Mouse (Mus musculus) heart, adult 2 months (tissue): ENCODE results near the gene Sh3gl2. TPM values are rescaled to one million over a fixed set of nuclear protein-coding genes. Genes with fewer than 3 reads are reported as not detected.

Experiments used
- DNase-seq, 2 experiments: peaks; one replicate each; pipeline ENCODE4 v3.0.0; 2021
- H3K27ac ChIP-seq: fragments of 200-600 bp; 2 replicates; pipeline ENCODE4 v1.8.1; 2022
- H3K27me3 ChIP-seq: fragments of 200-500 bp; 2 replicates; pipeline ENCODE4 v1.6.1; 2012; ENCODE audit warnings: mild to moderate bottlenecking, low read length, inconsistent platforms, mixed read lengths; ENCODE audit not compliant: control insufficient read depth, insufficient read depth
- H3K36me3 ChIP-seq: fragments of 200-500 bp; 2 replicates; pipeline ENCODE4 v1.6.1; 2012; ENCODE audit warnings: low read length, inconsistent platforms; ENCODE audit not compliant: control insufficient read depth, insufficient read depth
- H3K4me1 ChIP-seq: fragments of 200-500 bp; 2 replicates; pipeline ENCODE4 v1.6.1; 2011; ENCODE audit warnings: low read length; ENCODE audit not compliant: control insufficient read depth, insufficient read depth
- H3K4me3 ChIP-seq: fragments of 200-600 bp; 2 replicates; pipeline ENCODE4 v1.8.1; 2022
- H3K79me2 ChIP-seq: fragments of 200-500 bp; replicated peaks from 2 replicates; pipeline ENCODE4 v1.6.1; 2012; ENCODE audit warnings: mild to moderate bottlenecking, inconsistent platforms, low read length, moderate library complexity, mixed read lengths; ENCODE audit not compliant: control insufficient read depth, insufficient read depth
- H3K9ac ChIP-seq: fragments of 200-500 bp; 2 replicates; pipeline ENCODE4 v1.6.1; 2012; ENCODE audit warnings: low read depth, mild to moderate bottlenecking, control low read depth, inconsistent platforms, low read length, mixed read lengths
- CTCF ChIP-seq: fragments of 200-600 bp; IDR thresholded peaks from 2 replicates; pipeline ENCODE4 v1.8.1; 2022; ENCODE audit warnings: antibody characterized with exemption, mild to moderate bottlenecking, moderate library complexity
- EP300 ChIP-seq: fragments of 200-500 bp; IDR thresholded peaks from 2 replicates; pipeline ENCODE4 v1.6.1; 2011; ENCODE audit warnings: low read depth, low read length, control low read depth; ENCODE audit not compliant: insufficient read depth
- POLR2A ChIP-seq: fragments of 200-500 bp; IDR thresholded peaks from 2 replicates; pipeline ENCODE4 v1.6.1; 2011; ENCODE audit warnings: mild to moderate bottlenecking, low read depth, low read length, control low read depth; ENCODE audit not compliant: insufficient read depth
- WGBS: fragments of 180-500 bp; shearing (Covaris S2); methylation state at CpG from one replicate; pipeline ENCODE4 v1.1.7; 2018; 5-methylcytosine and 5-hydroxymethylcytosine counted together
- intact Hi-C: fragments of 180-260 bp; cut with DNase I; formaldehyde crosslinking; loops from one replicate; pipeline ENCODE4 v1.15.1; 2025
- polyA plus RNA-seq: library from polyadenylated mRNA; depleted of rRNA; stranded (reverse); fragments of >200 nt; gene quantifications from 2 replicates; pipeline ENCODE4 v1.2.3, GENCODE M21; 2012
- total RNA-seq, 2 experiments: library from RNA; stranded (reverse); gene quantifications; 2 replicates each; pipeline ENCODE4 v1.2.3; 2021

The Sh3gl2 gene
- total and polyA plus RNA-seq, 3 experiments: 0.62 to 6.7 (median 5.4) TPM

GRCm38 (mm10) chr4:85486316-85486946 is 281.5 kb downstream of the Sh3gl2 start:
- intact Hi-C loops: no loop called here
- Histone ChIP-seq H3K4me3 (no peak overlapping the region), H3K9ac (no peak overlapping the region), H3K79me2 (no peaks in the 10 kb centered on the region), H3K27ac (no peak overlapping the region), H3K27me3 (no peaks in the 10 kb centered on the region), H3K4me1 (no peaks in the 10 kb centered on the region), H3K36me3 (no peaks in the 10 kb centered on the region)
- WGBS: 72% methylated on average over 10 of the region's 10 CpGs
- no peak for TF ChIP-seq EP300
- TF ChIP-seq POLR2A: no peak
- no peak for TF ChIP-seq CTCF
- no peak for DNase-seq

DNA sequence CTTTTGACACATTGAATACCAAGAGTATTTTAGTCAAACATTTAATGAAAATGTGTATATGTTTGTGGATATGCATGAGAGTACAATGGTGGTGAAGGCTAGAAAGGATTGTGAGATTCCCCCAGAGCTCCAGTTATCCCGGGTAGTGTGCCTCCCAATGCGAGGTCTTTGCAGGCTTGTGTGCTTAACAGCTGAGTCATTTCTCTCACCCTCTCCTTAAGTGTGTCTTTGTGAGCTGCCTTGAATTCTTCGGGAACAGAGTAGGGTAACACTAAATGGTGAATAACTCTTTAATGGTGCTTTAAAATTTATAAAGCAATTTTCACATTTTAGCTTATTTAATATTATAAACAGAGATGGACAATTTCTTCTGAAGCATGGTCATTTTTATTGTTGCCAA is 300.8 kb downstream of the Sh3gl2 start:
- H3K79me2 ChIP-seq: no peaks in the 10 kb centered on the region
- 50% methylated on average over 3 of the region's 3 CpGs for WGBS
- H3K9ac ChIP-seq: no peak overlapping the region
- no peak for TF ChIP-seq POLR2A
- TF ChIP-seq CTCF: no peak
- TF ChIP-seq EP300: no peak
- H3K27me3 ChIP-seq: no peaks in the 10 kb centered on the region
- intact Hi-C loops: no loop called here
- H3K36me3 ChIP-seq: no peaks in the 10 kb centered on the region
- no peak for DNase-seq
- H3K27ac ChIP-seq: no peak overlapping the region
- H3K4me1 ChIP-seq: no peaks in the 10 kb centered on the region
- H3K4me3 ChIP-seq: no peak overlapping the region

GRCm38 (mm10) chr4:85506976-85507375 is 302.1 kb downstream of the Sh3gl2 start:
- TF ChIP-seq POLR2A: no peak
- no peak for TF ChIP-seq EP300
- no peak for TF ChIP-seq CTCF
- WGBS: 63% methylated on average over 2 of the region's 2 CpGs
- DNase-seq: no peak
- Histone ChIP-seq H3K27me3 (no peaks in the 10 kb centered on the region), H3K4me1 (no peaks in the 10 kb centered on the region), H3K4me3 (no peak overlapping the region), H3K36me3 (no peaks in the 10 kb centered on the region), H3K79me2 (no peaks in the 10 kb centered on the region), H3K27ac (no peak overlapping the region), H3K9ac (no peak overlapping the region)
- intact Hi-C loops: no loop called here

DNA sequence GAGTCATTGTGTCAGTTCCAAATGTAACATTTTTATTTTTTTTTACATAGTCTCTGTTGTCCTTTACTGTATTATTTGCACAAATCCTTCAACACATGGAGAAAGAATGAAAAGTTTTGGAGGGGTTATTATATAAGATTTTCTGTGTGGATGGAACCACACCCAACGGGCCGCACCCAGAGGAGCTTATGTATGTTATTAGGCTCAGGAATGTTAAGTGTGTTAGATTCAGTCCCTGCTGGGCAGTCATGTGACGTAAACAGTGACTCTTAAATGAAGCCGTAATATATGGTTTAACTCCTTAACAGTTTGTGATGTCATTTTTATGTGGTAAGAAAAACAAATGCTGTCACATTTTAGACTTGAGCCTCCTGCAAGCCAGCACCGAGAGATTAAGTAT is 302.6 kb downstream of the Sh3gl2 start:
- intact Hi-C loops: no loop called here
- H3K27me3 ChIP-seq: no peaks in the 10 kb centered on the region
- no peak for DNase-seq
- no peaks in the 10 kb centered on the region for H3K79me2 ChIP-seq
- H3K4me1 ChIP-seq: no peaks in the 10 kb centered on the region
- H3K36me3 ChIP-seq: no peaks in the 10 kb centered on the region
- H3K9ac ChIP-seq: no peak overlapping the region
- TF ChIP-seq CTCF (no peak), EP300 (no peak), POLR2A (no peak)
- WGBS: 61% methylated on average over 5 of the region's 5 CpGs
- H3K4me3 ChIP-seq: no peak overlapping the region
- no peak overlapping the region for H3K27ac ChIP-seq

DNA sequence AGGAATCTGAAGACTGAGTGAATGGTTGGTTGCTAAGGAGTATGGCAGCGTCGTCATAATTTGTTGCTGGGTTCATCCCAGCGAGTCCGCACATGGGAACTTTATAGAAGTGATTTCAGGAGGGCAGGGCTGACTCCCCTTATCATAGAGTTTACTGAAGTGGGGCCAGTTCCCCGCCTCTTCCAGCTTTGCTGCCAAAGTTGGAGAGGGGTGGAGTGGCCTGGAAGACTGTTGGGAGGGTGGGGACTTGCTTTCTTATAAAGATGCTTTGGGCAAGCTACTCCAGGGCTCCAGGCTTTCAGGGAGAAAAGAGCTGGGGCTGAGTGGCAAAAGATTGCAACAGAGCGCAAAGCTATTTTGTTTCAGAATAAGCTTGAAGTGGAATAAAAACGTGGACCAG is 308.4 kb downstream of the Sh3gl2 start:
- Histone ChIP-seq H3K36me3 (no peaks in the 10 kb centered on the region), H3K27me3 (no peaks in the 10 kb centered on the region; the same call in 1 of the 2 replicates), H3K4me3 (no peak overlapping the region), H3K9ac (no peak overlapping the region), H3K79me2 (no peaks in the 10 kb centered on the region), H3K27ac (no peak overlapping the region), H3K4me1 (no peaks in the 10 kb centered on the region)
- TF ChIP-seq CTCF (no peak), POLR2A (no peak), EP300 (no peak)
- WGBS: 21% methylated on average over 7 of the region's 7 CpGs
- peak; percentile 62 to 64 for DNase-seq
- intact Hi-C loops: no loop called here

- peak in 1 of 2 experiments; percentile 2 for DNase-seq
- 6% methylated on average over 9 of the region's 9 CpGs for whole genome bisulfite sequencing
- H3K9ac ChIP-seq: no peak within 1 kb of the TSS
- no peaks in the 10 kb centered on the region for H3K79me2 ChIP-seq
- intact Hi-C loops: no loop called here
- no peaks in the 10 kb centered on the region; the same call in 1 of the 2 replicates for H3K27me3 ChIP-seq
- H3K27ac ChIP-seq: no peak within 1 kb of the TSS
- no peaks in the 10 kb centered on the region for H3K36me3 ChIP-seq
- TF ChIP-seq EP300 (no peak), CTCF (no peak), POLR2A (no peak)
- no peaks in the 10 kb centered on the region for H3K4me1 ChIP-seq
- H3K4me3 ChIP-seq: peak within 1 kb of the TSS; percentile 40
These were observed 308.9 kb downstream of the Sh3gl2 start, which contains the start of gene Adamtsl1 for GRCm38 (mm10) chr4:85513792-85514191. Adamtsl1 (plus strand) TSS chr4:85514172.
